Comparison of ENCODE assay signal across 8 mouse cellular contexts in the genomic region with DNA sequence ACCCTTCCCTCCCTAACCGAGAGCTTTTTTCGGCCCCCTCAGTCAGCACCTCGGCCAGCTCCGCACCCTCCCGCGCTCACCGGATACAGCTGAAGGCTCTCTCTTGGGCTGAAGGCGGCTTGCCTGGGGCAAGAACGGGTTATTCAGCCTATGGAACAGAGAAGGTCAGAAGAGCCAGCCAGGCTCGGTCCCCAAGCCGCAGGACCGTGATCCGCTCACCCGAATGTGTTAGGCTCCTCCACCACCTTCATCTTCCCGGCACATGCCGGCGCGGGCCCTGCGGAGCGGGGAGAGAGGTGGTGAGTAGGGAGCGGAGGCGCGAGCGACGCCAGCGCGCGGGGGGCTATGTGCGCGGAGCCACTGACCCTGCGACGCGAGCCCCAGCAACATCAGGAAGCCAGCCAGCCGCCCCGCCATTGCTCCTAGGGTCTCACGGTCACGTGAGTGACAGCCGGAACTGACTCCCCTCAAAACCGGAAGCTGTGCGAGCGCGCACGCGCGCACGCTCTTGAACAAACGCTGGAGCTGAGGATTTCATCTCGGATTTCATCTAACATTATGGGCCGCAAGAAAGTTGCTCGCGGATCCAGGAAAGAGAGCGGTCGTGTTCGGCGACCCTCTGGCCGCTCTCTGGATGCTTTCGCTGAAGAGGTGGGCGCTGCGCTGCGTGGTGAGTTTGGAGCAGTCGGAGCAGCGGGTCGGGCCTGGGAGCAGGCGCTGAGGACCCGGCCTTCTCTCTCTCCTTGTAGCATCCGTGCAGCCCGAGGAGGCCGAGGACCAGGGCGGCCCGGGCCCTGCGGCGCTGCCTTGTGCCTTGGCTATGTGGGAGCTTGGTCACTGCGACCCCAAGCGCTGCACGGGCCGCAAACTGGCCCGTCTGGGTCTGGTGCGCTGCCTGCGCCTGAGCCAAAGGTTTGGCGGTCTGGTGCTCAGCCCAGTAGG. TPM values are rescaled to one million over a fixed set of nuclear protein-coding genes. Genes with fewer than 3 reads are reported as not detected.
A peak's percentile ranks its signal among the peaks of the same experiment; 100 is the strongest.
DNase-seq lines count a peak whose midpoint lies in the region; TF ChIP-seq lines count a peak whose summit lies in the region.

Gnptg (minus strand) TSS at position 430 of the 942 bp plus-strand sequence.
Tsr3 (plus strand) TSS at position 476 of the 942 bp plus-strand sequence.

- H3K36me3 ChIP-seq in megakaryocyte, embryonic 14.5 days (replicated peaks; ENCODE audit: low read length): peaks cover 57% of the 10 kb centered on the region

- DNase-seq in adipocyte (ENCODE audit: low spot score): peak; percentile 91
- peak; percentile 84 for DNase-seq in gastrocnemius, postnatal 10 days
- peak; percentile 95 for DNase-seq in hindlimb bud, embryonic 11.5 days (ENCODE audit: extremely low spot score, low read depth, low spot score)
- DNase-seq in left cerebral cortex, adult 9 months (ENCODE audit: low spot score in 2 of 2): peak; percentile 62 to 79
- peak; percentile 84 to 89 for DNase-seq in right cerebral cortex, adult 2 months (ENCODE audit: low spot score in 2 of 2)
- peak; percentile 45 for DNase-seq in urinary bladder, postnatal 10 days (ENCODE audit: low spot score)

- TF ChIP-seq POLR2A in cortical plate, adult 2 months (IDR thresholded peaks at IDR 0.05; ENCODE audit: extremely low read depth, insufficient read depth, low read length): peak; percentile 88

- no peaks in the 10 kb centered on the region for H3K9me3 ChIP-seq in megakaryocyte, embryonic 14.5 days

- TF ChIP-seq CTCF in cortical plate, adult 2 months (IDR thresholded peaks at IDR 0.05; ENCODE audit: extremely low read depth, insufficient read depth, low read length): no peak

- H3K27me3 ChIP-seq in megakaryocyte, embryonic 14.5 days (replicated peaks): no peaks in the 10 kb centered on the region

- peak within 1 kb of the TSS; percentile 86 for H3K4me3 ChIP-seq in cortical plate, adult 2 months (ENCODE audit: insufficient read depth, low read length)
- H3K4me3 ChIP-seq in megakaryocyte, embryonic 14.5 days (replicated peaks): peak within 1 kb of the TSS; percentile 98

- H3K27ac ChIP-seq in cortical plate, adult 2 months (ENCODE audit: insufficient read depth, low read length): peak within 1 kb of the TSS; percentile 66

- H3K4me1 ChIP-seq in cortical plate, adult 2 months (ENCODE audit: control insufficient read depth, insufficient read depth, low read length): peaks cover 3% of the 10 kb centered on the region
- peaks cover 36% of the 10 kb centered on the region for H3K4me1 ChIP-seq in megakaryocyte, embryonic 14.5 days

RNA-seq across cellular contexts. Expression of gene Gnptg, which starts in this region (rescaled TPM):
- 121 and 126 TPM in 2 replicates for polyA plus RNA-seq in cortical plate, adult 2 months (2012; rRNA removed)
- 10 to 100 TPM; 13.1 to 13.5 TPM for total RNA-seq in gastrocnemius, postnatal 10 days (2021)
- polyA plus RNA-seq in megakaryocyte, embryonic 14.5 days (2012; ENCODE audit: insufficient read depth, low replicate concordance): 27.2 and 30.1 TPM in 2 replicates

RNA-seq across cellular contexts. Expression of gene Tsr3, which starts in this region (rescaled TPM):
- 35.3 and 35.6 TPM in 2 replicates for polyA plus RNA-seq in cortical plate, adult 2 months (2012; rRNA removed)
- 10 to 100 TPM; 21.0 to 21.3 TPM for total RNA-seq in gastrocnemius, postnatal 10 days (2021)
- 12.5 and 25.4 TPM in 2 replicates for polyA plus RNA-seq in megakaryocyte, embryonic 14.5 days (2012; ENCODE audit: insufficient read depth, low replicate concordance)

Comparison
In these comparisons a context has a peak if more than half of its experiments do, and no peak if none do; other contexts are left out.
1. Peak in every context shown above with its lines: DNase-seq, H3K4me3 ChIP-seq and H3K27ac ChIP-seq.
2. DNase-seq: peak in every context shown above with its lines; median percentile 95 in hindlimb bud, embryonic 11.5 days; 91 in adipocyte; 86 in right cerebral cortex, adult 2 months; 84 in gastrocnemius, postnatal 10 days; 70 in left cerebral cortex, adult 9 months; 45 in urinary bladder, postnatal 10 days.